Mouse (Mus musculus): Measurements from ENCODE around the gene Zfp882. TPM values are rescaled to one million over a fixed set of nuclear protein-coding genes. Genes with fewer than 3 reads are reported as not detected.

Gene Zfp882
- polyA plus RNA-seq, 1 experiment, result 0.25 TPM

GRCm38 (mm10) chr8:71951436-71952161 lies 43.2 kb downstream of the Zfp882 start:
- no peak for TF ChIP-seq GATA1 (IDR thresholded peaks at IDR 0.05; ENCODE audit: low read length)

GRCm38 (mm10) chr8:71952489-71952888 lies 44.1 kb downstream of the Zfp882 start:
- no peak for TF ChIP-seq GATA1 (IDR thresholded peaks at IDR 0.05; ENCODE audit: low read length)

DNA sequence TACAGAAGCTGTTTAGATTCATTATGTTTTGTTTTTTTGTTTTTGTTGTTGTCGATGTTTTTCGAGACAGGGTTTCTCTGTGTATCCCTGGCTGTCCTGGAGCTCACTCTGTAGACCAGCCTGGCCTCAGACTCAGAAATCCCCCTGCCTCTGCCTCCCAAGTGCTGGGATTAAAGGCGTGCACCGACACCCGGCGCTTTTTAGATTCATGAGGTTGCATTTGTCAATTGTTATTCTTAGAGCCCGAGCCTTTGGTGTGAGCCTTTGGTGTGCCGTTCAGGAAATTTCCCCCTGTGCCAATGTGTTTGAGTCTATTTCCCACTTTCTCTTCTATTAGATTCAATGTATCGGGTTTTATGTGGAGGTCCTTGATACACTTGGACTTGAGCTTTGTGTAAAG lies 46.3 kb downstream of the Zfp882 start:
- TF ChIP-seq GATA1 (IDR thresholded peaks at IDR 0.05; ENCODE audit: low read length), result no peak

- no peak for TF ChIP-seq GATA1 (IDR thresholded peaks at IDR 0.05; ENCODE audit: low read length)
Measured at GRCm38 (mm10) chr8:71960483-71960882, 52.1 kb downstream of the Zfp882 start.

GRCm38 (mm10) chr8:71961796-71962195 lies 53.4 kb downstream of the Zfp882 start:
- no peak for TF ChIP-seq GATA1 (IDR thresholded peaks at IDR 0.05; ENCODE audit: low read length)

DNA sequence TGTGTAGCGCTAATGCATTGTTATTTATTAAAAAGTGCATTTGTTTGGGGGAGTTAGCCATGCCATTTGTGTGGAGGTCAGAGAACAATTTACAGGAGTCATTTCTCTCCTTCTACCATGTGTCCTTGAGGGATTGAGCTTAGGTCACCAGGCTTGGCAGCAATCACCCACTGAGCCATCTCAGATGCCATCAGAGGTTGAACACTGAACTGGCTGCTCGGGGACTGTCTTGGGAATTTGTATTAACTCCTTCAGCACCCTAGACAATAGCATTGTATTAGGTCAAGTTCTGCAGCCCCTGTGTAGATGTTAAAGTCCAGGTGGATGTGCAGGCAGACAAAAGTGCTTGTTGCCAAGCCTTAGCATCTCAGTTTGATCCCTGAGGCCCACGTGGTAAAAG lies 55.6 kb downstream of the Zfp882 start:
- TF ChIP-seq GATA1 (IDR thresholded peaks at IDR 0.05; ENCODE audit: low read length), result no peak

DNA sequence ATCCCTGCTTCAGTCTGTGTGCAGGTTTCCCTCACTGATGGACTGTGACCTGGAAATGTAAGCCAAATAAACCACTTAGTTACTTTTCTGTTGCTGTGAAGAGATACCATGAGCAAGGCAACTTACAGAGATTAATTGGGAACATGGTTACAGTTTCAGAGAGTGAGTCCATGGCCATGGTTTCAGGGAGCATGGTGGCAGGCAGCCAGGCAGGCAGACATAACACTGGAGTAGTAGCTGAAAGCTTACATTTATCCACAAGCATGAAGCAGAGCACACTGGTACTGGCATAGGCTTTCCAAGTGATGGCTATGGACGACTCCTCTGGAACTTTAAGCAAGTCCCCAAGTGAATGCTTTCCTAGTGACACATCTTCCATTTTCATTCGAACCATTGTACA lies 56.8 kb downstream of the Zfp882 start:
- TF ChIP-seq GATA1 (IDR thresholded peaks at IDR 0.05; ENCODE audit: low read length), result no peak

Other genes starting within 250 kb of the Zfp882 start
- gene Unc13a, start 236.9 kb upstream of the Zfp882 start, polyA plus RNA-seq (2012), result 0.41 and 0.52 TPM in 2 replicates
- gene Jak3, start 232.3 kb upstream of the Zfp882 start, polyA plus RNA-seq (2012), result 27.6 and 33.8 TPM in 2 replicates
- gene Insl3, start 219.4 kb upstream of the Zfp882 start, polyA plus RNA-seq (2012), result 4.6 and 5.5 TPM in 2 replicates
- gene B3gnt3, start 206.8 kb upstream of the Zfp882 start, polyA plus RNA-seq (2012), result 0.02 TPM in 1 of 2 replicates, not detected in the other
- 32.9 and 36.1 TPM in 2 replicates for gene Fcho1, start 182.9 kb upstream of the Zfp882 start, polyA plus RNA-seq (2012)
- gene Zfp709, start 26.6 kb upstream of the Zfp882 start, polyA plus RNA-seq (2012), result 0.78 and 2.4 TPM in 2 replicates
- gene Zfp617, start within 50 bp of the Zfp882 start, polyA plus RNA-seq (2012), result 2.5 and 3.6 TPM in 2 replicates
- 1.2 and 3.6 TPM in 2 replicates for gene Zfp961, start 42.4 kb downstream of the Zfp882 start, polyA plus RNA-seq (2012)
- gene Cyp4f18, start 101.0 kb downstream of the Zfp882 start, polyA plus RNA-seq (2012), result 0.16 and 0.30 TPM in 2 replicates
- not detected in 2 replicates for gene Olfr372, start 132.6 kb downstream of the Zfp882 start, polyA plus RNA-seq (2012)
- gene Olfr373, start 174.6 kb downstream of the Zfp882 start, polyA plus RNA-seq (2012), result not detected in 2 replicates
- gene Olfr374, start 198.4 kb downstream of the Zfp882 start, polyA plus RNA-seq (2012), result not detected in 2 replicates
- gene Tpm4, start 226.4 kb downstream of the Zfp882 start, polyA plus RNA-seq (2012), result 0.04 TPM in 1 of 2 replicates, not detected in the other

Data from G1E-ER4 (cell line).